Mouse (Mus musculus): ENCODE data around the gene Fam102a. TPM values are rescaled to one million over a fixed set of nuclear protein-coding genes. Genes with fewer than 3 reads are reported as not detected.

The Fam102a gene
- polyA plus RNA-seq, 1 experiment from 2014 or later = 5.8 TPM

DNA sequence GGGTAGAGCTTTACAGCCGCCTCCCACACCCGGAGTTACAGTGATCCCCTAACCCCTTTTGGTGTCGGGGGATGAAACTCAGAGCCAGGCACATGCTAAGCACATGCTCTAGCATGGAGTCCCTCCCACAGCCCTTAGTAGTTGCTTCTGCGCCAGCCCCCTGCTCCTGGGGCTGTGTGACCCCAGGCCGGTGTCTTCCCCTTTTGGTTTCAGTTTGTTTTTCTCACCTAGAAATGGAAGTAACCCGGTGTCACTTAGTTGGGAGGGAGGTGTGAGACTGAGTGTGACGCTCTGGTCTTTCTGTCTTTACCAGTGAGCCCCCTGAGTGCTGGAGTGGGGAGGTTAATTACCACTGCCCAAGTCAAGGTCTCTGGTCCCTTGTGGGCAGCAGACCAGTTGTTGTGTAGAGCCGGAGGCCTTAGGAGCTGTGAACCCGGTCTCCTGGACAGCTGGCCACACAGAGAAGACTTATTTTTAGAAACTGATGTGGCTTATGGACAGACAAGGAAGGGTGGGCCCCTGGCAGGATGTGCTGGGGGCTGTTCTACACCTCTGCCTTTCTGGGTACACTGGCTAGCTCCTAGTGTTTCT, 52.7 kb downstream of the Fam102a start:
- H3K4me2 ChIP-seq (ENCODE audit: low read depth, low read length) = peak overlapping the region; percentile 74
- peaks cover 3% of the 10 kb centered on the region; the same call in 1 of the 2 replicates for H3K36me3 ChIP-seq (ENCODE audit: control insufficient read depth, insufficient read depth)
- 5% methylated on average over 9 of the region's 9 CpGs for WGBS
- H3K27ac ChIP-seq (ENCODE audit: low read length) = peak overlapping the region; percentile 72
- peaks cover 23% of the 10 kb centered on the region for H3K4me1 ChIP-seq (ENCODE audit: control insufficient read depth, insufficient read depth, low read length)
- H3K4me3 ChIP-seq (ENCODE audit: low read length) = peak overlapping the region; percentile 72
- no peaks in the 10 kb centered on the region for H3K27me3 ChIP-seq (ENCODE audit: control insufficient read depth, insufficient read depth, low read length)
- peak overlapping the region; percentile 83 for H3K9ac ChIP-seq (ENCODE audit: low read length)
- peak; percentile 18 for ATAC-seq (replicated peaks; ENCODE audit: extremely low read depth, insufficient read depth, low FRiP score)
- H3K9me3 ChIP-seq (replicated peaks; ENCODE audit: control insufficient read depth, low read length) = no peaks in the 10 kb centered on the region

DNA sequence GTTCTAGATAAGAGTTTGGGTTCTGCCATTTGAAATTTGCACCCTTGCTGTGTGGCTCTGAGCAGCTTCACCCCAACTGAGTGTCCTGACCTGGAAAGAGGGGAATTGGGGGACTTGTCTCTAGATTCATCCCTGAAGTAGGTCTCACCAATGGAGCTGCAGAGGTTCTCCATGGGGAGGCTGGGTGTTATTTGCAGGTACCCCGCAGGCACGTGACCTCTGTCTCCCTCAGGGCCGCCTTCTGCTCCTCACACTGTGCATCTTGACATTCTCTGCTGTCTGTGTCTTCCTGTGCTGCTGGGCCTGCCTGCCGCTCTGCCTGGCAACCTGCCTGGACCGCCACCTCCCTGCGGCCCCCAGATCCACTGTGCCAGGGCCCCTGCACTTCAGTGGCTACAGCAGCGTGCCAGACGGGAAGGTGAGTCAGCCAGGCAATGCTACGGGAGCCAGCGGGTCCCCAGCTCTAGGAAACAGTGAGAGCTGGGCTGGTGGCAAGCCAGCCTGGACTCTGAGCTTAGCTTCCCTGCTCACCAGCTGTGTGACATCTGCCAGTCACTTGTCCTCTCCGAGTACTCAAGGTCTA, 54.2 kb downstream of the Fam102a start:
- Histone ChIP-seq H3K9me3 (replicated peaks; ENCODE audit: control insufficient read depth, low read length) (no peaks in the 10 kb centered on the region), H3K36me3 (ENCODE audit: control insufficient read depth, insufficient read depth) (peaks cover 7% of the 10 kb centered on the region), H3K4me3 (ENCODE audit: low read length) (0 out of 2 replicates have a peak overlapping the region, but pooled peaks have one; percentile 3), H3K27me3 (ENCODE audit: control insufficient read depth, insufficient read depth, low read length) (no peaks in the 10 kb centered on the region), H3K27ac (ENCODE audit: low read length) (peak overlapping the region; percentile 77), H3K9ac (ENCODE audit: low read length) (peak overlapping the region; percentile 51), H3K4me1 (ENCODE audit: control insufficient read depth, insufficient read depth, low read length) (peaks cover 18% of the 10 kb centered on the region), H3K4me2 (ENCODE audit: low read depth, low read length) (peak overlapping the region; percentile 34)
- WGBS = 21% methylated on average over 11 of the region's 11 CpGs
- peak; percentile 19; the same call in 1 of the 2 replicates for ATAC-seq (replicated peaks; ENCODE audit: extremely low read depth, insufficient read depth, low FRiP score)

GRCm38 (mm10) chr2:32590224-32590623, 55.1 kb downstream of the Fam102a start:
- no peak for ATAC-seq (replicated peaks; ENCODE audit: extremely low read depth, insufficient read depth, low FRiP score)
- H3K36me3 ChIP-seq (ENCODE audit: control insufficient read depth, insufficient read depth) = peaks cover 16% of the 10 kb centered on the region
- no peaks in the 10 kb centered on the region for H3K9me3 ChIP-seq (replicated peaks; ENCODE audit: control insufficient read depth, low read length)
- peak overlapping the region; percentile 77 for H3K27ac ChIP-seq (ENCODE audit: low read length)
- H3K4me1 ChIP-seq (ENCODE audit: control insufficient read depth, insufficient read depth, low read length) = peaks cover 18% of the 10 kb centered on the region
- no peak overlapping the region for H3K4me3 ChIP-seq (ENCODE audit: low read length)
- no peaks in the 10 kb centered on the region for H3K27me3 ChIP-seq (ENCODE audit: control insufficient read depth, insufficient read depth, low read length)
- 79% methylated on average over 10 of the region's 10 CpGs for WGBS
- 0 out of 2 replicates have a peak overlapping the region, but pooled peaks have one; percentile 51 for H3K9ac ChIP-seq (ENCODE audit: low read length)
- H3K4me2 ChIP-seq (ENCODE audit: low read depth, low read length) = no peak overlapping the region

GRCm38 (mm10) chr2:32591249-32591648, 56.1 kb downstream of the Fam102a start:
- Histone ChIP-seq H3K4me1 (ENCODE audit: control insufficient read depth, insufficient read depth, low read length) (peaks cover 18% of the 10 kb centered on the region), H3K27ac (ENCODE audit: low read length) (no peak overlapping the region), H3K4me3 (ENCODE audit: low read length) (no peak overlapping the region), H3K9ac (ENCODE audit: low read length) (no peak overlapping the region), H3K9me3 (replicated peaks; ENCODE audit: control insufficient read depth, low read length) (no peaks in the 10 kb centered on the region), H3K36me3 (ENCODE audit: control insufficient read depth, insufficient read depth) (peaks cover 25% of the 10 kb centered on the region), H3K4me2 (ENCODE audit: low read depth, low read length) (no peak overlapping the region), H3K27me3 (ENCODE audit: control insufficient read depth, insufficient read depth, low read length) (no peaks in the 10 kb centered on the region)
- no peak for ATAC-seq (replicated peaks; ENCODE audit: extremely low read depth, insufficient read depth, low FRiP score)
- WGBS = 76% methylated on average over 6 of the region's 6 CpGs

DNA sequence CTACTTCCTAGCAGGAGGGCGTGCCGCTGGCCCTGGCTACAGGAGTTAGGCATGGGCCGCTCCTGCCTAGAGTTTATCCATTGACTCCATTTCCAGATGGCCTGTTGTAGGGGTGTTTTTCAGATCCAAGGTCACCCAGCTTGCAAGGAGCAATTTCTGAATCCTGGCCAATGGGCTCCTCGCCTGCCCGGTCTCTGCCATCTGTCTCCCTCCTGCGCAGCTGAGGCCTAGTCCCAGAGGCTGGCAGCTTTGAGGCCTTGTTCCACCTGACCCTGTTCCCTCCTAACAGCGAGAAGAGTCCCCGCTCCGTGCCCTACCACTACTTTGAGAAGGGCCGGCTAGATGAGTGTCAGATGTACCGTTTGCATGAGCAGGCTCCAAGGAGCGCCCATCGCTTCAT, 61.6 kb downstream of the Fam102a start:
- Histone ChIP-seq H3K27ac (ENCODE audit: low read length) (no peak overlapping the region), H3K4me2 (ENCODE audit: low read depth, low read length) (no peak overlapping the region), H3K4me3 (ENCODE audit: low read length) (no peak overlapping the region), H3K9me3 (replicated peaks; ENCODE audit: control insufficient read depth, low read length) (no peaks in the 10 kb centered on the region), H3K4me1 (ENCODE audit: control insufficient read depth, insufficient read depth, low read length) (0 out of 2 replicates have a peak, but pooled peaks cover 5% of the 10 kb centered on the region), H3K36me3 (ENCODE audit: control insufficient read depth, insufficient read depth) (peaks cover 33% of the 10 kb centered on the region), H3K27me3 (ENCODE audit: control insufficient read depth, insufficient read depth, low read length) (no peaks in the 10 kb centered on the region), H3K9ac (ENCODE audit: low read length) (no peak overlapping the region)
- WGBS = 89% methylated on average over 13 of the region's 13 CpGs
- no peak for ATAC-seq (replicated peaks; ENCODE audit: extremely low read depth, insufficient read depth, low FRiP score)

DNA sequence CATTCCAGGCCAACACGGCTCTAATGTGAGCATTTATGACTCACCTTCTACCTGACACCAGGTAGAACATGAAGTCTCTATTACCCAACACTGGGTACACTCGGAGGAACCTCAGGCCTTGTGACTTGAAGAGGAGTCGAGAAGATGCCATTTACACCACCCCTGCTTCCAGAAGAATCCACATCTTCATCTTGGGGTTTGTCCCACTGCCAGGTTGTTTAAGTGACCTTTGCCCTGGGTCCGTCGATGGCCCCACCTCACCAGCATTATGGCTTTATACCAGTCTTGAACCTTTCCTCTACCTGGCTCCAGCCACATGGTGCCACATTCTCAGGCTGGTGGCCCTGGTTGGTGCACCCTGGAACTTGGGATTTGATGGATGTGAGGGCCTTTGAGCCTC, 62.1 kb downstream of the Fam102a start:
- no peak overlapping the region for H3K4me3 ChIP-seq (ENCODE audit: low read length)
- no peak overlapping the region for H3K27ac ChIP-seq (ENCODE audit: low read length)
- H3K4me1 ChIP-seq (ENCODE audit: control insufficient read depth, insufficient read depth, low read length) = peaks cover 6% of the 10 kb centered on the region; the same call in 1 of the 2 replicates
- H3K36me3 ChIP-seq (ENCODE audit: control insufficient read depth, insufficient read depth) = peaks cover 33% of the 10 kb centered on the region
- H3K27me3 ChIP-seq (ENCODE audit: control insufficient read depth, insufficient read depth, low read length) = no peaks in the 10 kb centered on the region
- ATAC-seq (replicated peaks; ENCODE audit: extremely low read depth, insufficient read depth, low FRiP score) = no peak
- no peak overlapping the region for H3K4me2 ChIP-seq (ENCODE audit: low read depth, low read length)
- 90% methylated on average over 5 of the region's 5 CpGs for WGBS
- no peak overlapping the region for H3K9ac ChIP-seq (ENCODE audit: low read length)
- H3K9me3 ChIP-seq (replicated peaks; ENCODE audit: control insufficient read depth, low read length) = no peaks in the 10 kb centered on the region

DNA sequence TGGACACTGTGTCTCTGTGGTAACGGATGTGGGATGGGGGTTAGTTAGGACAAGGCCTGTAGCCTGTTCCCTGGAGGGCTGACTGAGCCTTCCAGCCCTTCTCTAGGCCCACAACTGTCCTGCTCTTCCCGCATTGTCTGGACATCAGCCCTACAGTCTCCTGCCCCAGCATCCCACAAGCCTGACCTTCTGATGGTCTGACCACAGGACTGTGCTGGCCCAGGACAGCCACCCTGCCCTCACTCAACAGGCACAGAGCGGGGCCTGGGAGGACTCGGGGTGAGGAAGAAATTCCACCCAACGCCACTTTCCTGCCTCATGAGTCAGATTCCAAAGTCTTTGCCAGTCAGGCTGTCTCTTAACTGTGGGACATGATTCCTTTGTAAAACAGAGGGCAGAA, 62.6 kb downstream of the Fam102a start:
- no peak for ATAC-seq (replicated peaks; ENCODE audit: extremely low read depth, insufficient read depth, low FRiP score)
- no peak overlapping the region for H3K27ac ChIP-seq (ENCODE audit: low read length)
- H3K9me3 ChIP-seq (replicated peaks; ENCODE audit: control insufficient read depth, low read length) = no peaks in the 10 kb centered on the region
- H3K4me2 ChIP-seq (ENCODE audit: low read depth, low read length) = no peak overlapping the region
- peaks cover 30% of the 10 kb centered on the region for H3K36me3 ChIP-seq (ENCODE audit: control insufficient read depth, insufficient read depth)
- no peak overlapping the region for H3K4me3 ChIP-seq (ENCODE audit: low read length)
- 88% methylated on average over 5 of the region's 5 CpGs for WGBS
- peaks cover 9% of the 10 kb centered on the region; the same call in 1 of the 2 replicates for H3K4me1 ChIP-seq (ENCODE audit: control insufficient read depth, insufficient read depth, low read length)
- H3K9ac ChIP-seq (ENCODE audit: low read length) = no peak overlapping the region
- no peaks in the 10 kb centered on the region for H3K27me3 ChIP-seq (ENCODE audit: control insufficient read depth, insufficient read depth, low read length)

DNA sequence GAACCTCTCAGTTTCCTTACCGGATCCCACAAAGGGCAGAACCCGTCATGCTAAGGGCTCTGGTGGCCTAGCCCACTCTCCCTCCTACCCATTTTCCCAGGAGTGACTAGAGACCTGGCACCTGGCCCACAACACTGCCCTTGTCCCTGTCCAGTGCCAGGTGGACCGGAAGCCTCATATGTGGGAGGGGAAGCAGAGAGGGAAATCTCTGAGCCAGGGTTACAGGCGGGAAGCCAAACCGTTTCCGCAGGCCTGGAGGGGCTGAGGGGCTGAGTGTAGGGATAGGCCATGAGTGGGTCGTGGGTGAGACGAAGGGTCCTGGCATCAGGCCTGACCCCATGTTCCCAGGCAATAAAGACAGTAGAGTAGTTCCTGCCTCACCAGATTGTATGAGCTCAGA, 63.4 kb downstream of the Fam102a start:
- Histone ChIP-seq H3K4me2 (ENCODE audit: low read depth, low read length) (no peak overlapping the region), H3K36me3 (ENCODE audit: control insufficient read depth, insufficient read depth) (peaks cover 30% of the 10 kb centered on the region), H3K9me3 (replicated peaks; ENCODE audit: control insufficient read depth, low read length) (no peaks in the 10 kb centered on the region), H3K4me1 (ENCODE audit: control insufficient read depth, insufficient read depth, low read length) (peaks cover 9% of the 10 kb centered on the region; the same call in 1 of the 2 replicates), H3K27ac (ENCODE audit: low read length) (0 out of 2 replicates have a peak overlapping the region, but pooled peaks have one; percentile 4), H3K27me3 (ENCODE audit: control insufficient read depth, insufficient read depth, low read length) (no peaks in the 10 kb centered on the region), H3K9ac (ENCODE audit: low read length) (no peak overlapping the region), H3K4me3 (ENCODE audit: low read length) (no peak overlapping the region)
- whole genome bisulfite sequencing = 70% methylated on average over 8 of the region's 8 CpGs
- no peak for ATAC-seq (replicated peaks; ENCODE audit: extremely low read depth, insufficient read depth, low FRiP score)

DNA sequence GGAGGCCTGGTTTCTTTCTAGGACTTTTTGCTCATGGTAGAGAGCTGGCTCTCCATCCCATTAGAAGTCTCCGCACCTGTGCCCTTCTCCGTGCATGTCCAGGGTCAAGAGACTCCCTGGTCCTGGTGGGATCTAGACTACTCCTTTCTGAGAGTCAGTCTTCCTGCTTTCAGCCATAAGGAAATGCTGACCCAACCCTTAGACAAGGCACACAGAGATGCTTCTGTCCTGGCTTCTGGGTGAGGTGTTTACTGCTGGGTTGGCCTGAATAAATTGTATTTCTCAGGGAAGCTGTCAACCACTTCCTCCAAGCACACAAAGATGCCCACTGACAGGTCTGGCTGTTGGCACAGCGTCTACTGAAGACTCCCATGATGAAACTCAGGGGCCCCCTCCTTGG, 64.3 kb downstream of the Fam102a start, which contains the start of gene St6galnac6:
St6galnac6 (plus strand) TSS at position 301 of the 400 bp plus-strand sequence.
- Histone ChIP-seq H3K4me3 (ENCODE audit: low read length) (no peak within 1 kb of the TSS), H3K27me3 (ENCODE audit: control insufficient read depth, insufficient read depth, low read length) (no peaks in the 10 kb centered on the region), H3K27ac (ENCODE audit: low read length) (0 out of 2 replicates have a peak within 1 kb of the TSS, but pooled peaks have one; percentile 4), H3K36me3 (ENCODE audit: control insufficient read depth, insufficient read depth) (peaks cover 25% of the 10 kb centered on the region), H3K4me1 (ENCODE audit: control insufficient read depth, insufficient read depth, low read length) (peaks cover 9% of the 10 kb centered on the region; the same call in 1 of the 2 replicates), H3K9ac (ENCODE audit: low read length) (no peak within 1 kb of the TSS), H3K4me2 (ENCODE audit: low read depth, low read length) (no peak within 1 kb of the TSS), H3K9me3 (replicated peaks; ENCODE audit: control insufficient read depth, low read length) (no peaks in the 10 kb centered on the region)
- 92% methylated on average over 3 of the region's 3 CpGs for WGBS
- ATAC-seq (replicated peaks; ENCODE audit: extremely low read depth, insufficient read depth, low FRiP score) = no peak
